Mouse (Mus musculus) cortical plate, adult 2 months (tissue): ENCODE measurements around the gene Gm49337. TPM values are rescaled to one million over a fixed set of nuclear protein-coding genes. Genes with fewer than 3 reads are reported as not detected.
A peak's percentile ranks its signal among the peaks of the same experiment; 100 is the strongest.

ENCODE experiments used
- H3K27ac ChIP-seq: fragments of 200-500 bp; 2 replicates; pipeline ENCODE4 v1.5.1; 2012; ENCODE audit warnings: low read length, control low read depth, inconsistent platforms; ENCODE audit not compliant: insufficient read depth
- H3K4me1 ChIP-seq: fragments of 200-500 bp; 2 replicates; pipeline ENCODE4 v1.6.1; 2011; ENCODE audit warnings: low read length; ENCODE audit not compliant: control insufficient read depth, insufficient read depth
- H3K4me3 ChIP-seq: fragments of 200-500 bp; 2 replicates; pipeline ENCODE4 v1.5.1; 2011; ENCODE audit warnings: mild to moderate bottlenecking, low read length, control low read depth; ENCODE audit not compliant: insufficient read depth
- CTCF ChIP-seq: fragments of 200-500 bp; IDR thresholded peaks from 2 replicates; pipeline ENCODE4 v1.5.1; 2011; ENCODE audit warnings: mild to moderate bottlenecking, control low read depth, low read length; ENCODE audit not compliant: insufficient read depth; ENCODE audit errors: extremely low read depth
- POLR2A ChIP-seq: fragments of 200-500 bp; IDR thresholded peaks from 2 replicates; pipeline ENCODE4 v1.6.1; 2011; ENCODE audit warnings: mild to moderate bottlenecking, low read length, control low read depth; ENCODE audit not compliant: insufficient read depth; ENCODE audit errors: extremely low read depth
- polyA plus RNA-seq: library from polyadenylated mRNA; depleted of rRNA; stranded (reverse); fragments of >200 nt; gene quantifications from 2 replicates; pipeline ENCODE4 v1.2.3, GENCODE M21; 2012

Gm49337 gene
- polyA plus RNA-seq, 1 experiment: not detected

GRCm38 (mm10) chr4:116174466-116175116 is 1.4 kb downstream of the Gm49337 start:
- Histone ChIP-seq H3K4me1 (peaks cover 7% of the 10 kb centered on the region), H3K4me3 (no peak overlapping the region), H3K27ac (0 out of 2 replicates have a peak overlapping the region, but pooled peaks have one; percentile 73)
- TF ChIP-seq CTCF: no peak
- TF ChIP-seq POLR2A: no peak

- Histone ChIP-seq H3K27ac (peak overlapping the region; percentile 73; the same call in 1 of the 2 replicates), H3K4me1 (peaks cover 7% of the 10 kb centered on the region), H3K4me3 (no peak overlapping the region)
- TF ChIP-seq POLR2A (no peak), CTCF (no peak)
These were observed 2.0 kb downstream of the Gm49337 start for GRCm38 (mm10) chr4:116175136-116175535.

- Histone ChIP-seq H3K27ac (peak overlapping the region; percentile 91), H3K4me3 (peak overlapping the region; percentile 20), H3K4me1 (peaks cover 7% of the 10 kb centered on the region)
- no peak for TF ChIP-seq CTCF
- peak; percentile 33; the same call in 1 of the 2 replicates for TF ChIP-seq POLR2A
These were observed 2.7 kb downstream of the Gm49337 start for GRCm38 (mm10) chr4:116175711-116176542.

- H3K27ac ChIP-seq: peak overlapping the region; percentile 91
- H3K4me3 ChIP-seq: peak overlapping the region; percentile 20
- 0 out of 2 replicates have a peak, but pooled peaks have one; percentile 42 for TF ChIP-seq POLR2A
- no peak for TF ChIP-seq CTCF
- H3K4me1 ChIP-seq: peaks cover 7% of the 10 kb centered on the region
These were observed 3.4 kb downstream of the Gm49337 start for GRCm38 (mm10) chr4:116176543-116176988.

- Histone ChIP-seq H3K27ac (peak overlapping the region; percentile 91; the same call in 1 of the 2 replicates), H3K4me1 (peaks cover 7% of the 10 kb centered on the region), H3K4me3 (peak overlapping the region; percentile 20; the same call in 1 of the 2 replicates)
- TF ChIP-seq POLR2A: no peak
- no peak for TF ChIP-seq CTCF
These were observed 4.0 kb downstream of the Gm49337 start for GRCm38 (mm10) chr4:116177140-116177539.

- TF ChIP-seq CTCF (no peak), POLR2A (no peak)
- no peak overlapping the region for H3K27ac ChIP-seq
- no peak overlapping the region for H3K4me3 ChIP-seq
- no peaks in the 10 kb centered on the region for H3K4me1 ChIP-seq
These were observed 8.9 kb downstream of the Gm49337 start for GRCm38 (mm10) chr4:116182079-116182478.

GRCm38 (mm10) chr4:116182745-116183144 is 9.6 kb downstream of the Gm49337 start:
- TF ChIP-seq POLR2A (no peak), CTCF (no peak)
- peak overlapping the region; percentile 3; the same call in 1 of the 2 replicates for H3K4me3 ChIP-seq
- no peaks in the 10 kb centered on the region for H3K4me1 ChIP-seq
- peak overlapping the region; percentile 58; the same call in 1 of the 2 replicates for H3K27ac ChIP-seq

GRCm38 (mm10) chr4:116185083-116185482 is 11.9 kb downstream of the Gm49337 start:
- H3K4me1 ChIP-seq: no peaks in the 10 kb centered on the region

GRCm38 (mm10) chr4:116192286-116192835 is 19.2 kb downstream of the Gm49337 start:
- H3K4me1 ChIP-seq: no peaks in the 10 kb centered on the region
- no peak for TF ChIP-seq CTCF
- no peak for TF ChIP-seq POLR2A
- no peak overlapping the region for H3K4me3 ChIP-seq
- no peak overlapping the region for H3K27ac ChIP-seq

More at GRCm38 (mm10) chr4:116185083-116185482, 11.9 kb downstream of the Gm49337 start:
- TF ChIP-seq POLR2A: no peak
- no peak for TF ChIP-seq CTCF
- Histone ChIP-seq H3K27ac (no peak overlapping the region), H3K4me3 (no peak overlapping the region)
